Mouse (Mus musculus) CH12.LX (cell line): ENCODE data around the gene Tbc1d19. TPM values are rescaled to one million over a fixed set of nuclear protein-coding genes. Genes with fewer than 3 reads are reported as not detected.

Experiments
- DNase-seq: peaks from one replicate; pipeline ENCODE4 v3.0.0-alpha.2; 2013; ENCODE audit errors: extremely low read depth
- H3K27ac ChIP-seq: 2 replicates; pipeline ENCODE4 v1.5.1; 2012; ENCODE audit warnings: low read depth, mild to moderate bottlenecking, control low read depth, moderate library complexity; ENCODE audit not compliant: insufficient read depth
- H3K27me3 ChIP-seq: replicated peaks from 2 replicates; pipeline ENCODE3; 2012; ENCODE audit warnings: inconsistent platforms
- H3K36me3 ChIP-seq, 2 experiments: replicated peaks in 1 of 2; 2 replicates each; pipeline versions ENCODE3 to v1.6.1; 2012; ENCODE audit warnings: inconsistent platforms in 1 of 2, low read length in 1 of 2, mild to moderate bottlenecking in 1 of 2, mixed read lengths in 1 of 2, moderate library complexity in 1 of 2; ENCODE audit not compliant: control insufficient read depth in 1 of 2, insufficient read depth in 1 of 2
- H3K4me1 ChIP-seq, 2 experiments: 2 replicates each; pipeline ENCODE4 v1.6.1; 2012; ENCODE audit warnings: inconsistent platforms in 1 of 2, moderate library complexity in 1 of 2; ENCODE audit not compliant: insufficient read depth in 2 of 2, control insufficient read depth in 1 of 2
- H3K4me2 ChIP-seq: 2 replicates; pipeline ENCODE4 v1.6.1; 2012; ENCODE audit warnings: low read depth, mild to moderate bottlenecking, control low read depth; ENCODE audit not compliant: poor library complexity, insufficient read depth, severe bottlenecking
- H3K4me3 ChIP-seq, 3 experiments: fragments of 150-350 bp in 1 of 3; sonication (generic) in 1 of 3; replicated peaks in 1 of 3; 2 replicates each; pipeline versions ENCODE3 to v1.5.1; 2011 to 2012; ENCODE audit warnings: low read depth in 2 of 3, low read length in 2 of 3, mild to moderate bottlenecking in 2 of 3, moderate library complexity in 2 of 3, control low read depth in 1 of 3, improper control_type of control experiment in 1 of 3, inconsistent platforms in 1 of 3, mixed read lengths in 1 of 3; ENCODE audit not compliant: poor library complexity in 1 of 3
- H3K79me2 ChIP-seq: replicated peaks from 2 replicates; pipeline ENCODE4 v1.6.1; 2012; ENCODE audit warnings: mild to moderate bottlenecking, moderate library complexity; ENCODE audit not compliant: control insufficient read depth, poor library complexity, insufficient read depth, severe bottlenecking; ENCODE audit errors: extremely low read depth
- H3K9ac ChIP-seq: 2 replicates; pipeline ENCODE4 v1.6.1; 2012; ENCODE audit warnings: low read depth, mild to moderate bottlenecking, control low read depth, moderate library complexity; ENCODE audit not compliant: insufficient read depth
- H3K9me3 ChIP-seq: replicated peaks from 2 replicates; pipeline ENCODE3; 2012; ENCODE audit warnings: low read length, inconsistent platforms, mixed read lengths
- CHD1 ChIP-seq: IDR thresholded peaks from 2 replicates; pipeline ENCODE4 v1.6.1; 2012; ENCODE audit warnings: low read depth, low read length, improper control_type of control experiment, inconsistent platforms
- JUN ChIP-seq: IDR thresholded peaks from 2 replicates; pipeline ENCODE4 v1.6.1; 2011; ENCODE audit warnings: low read depth, mild to moderate bottlenecking, low read length, improper control_type of control experiment, moderate library complexity; ENCODE audit not compliant: insufficient read depth
- JUND ChIP-seq: conservative IDR thresholded peaks from 2 replicates; pipeline ENCODE4 v1.6.1; 2011; ENCODE audit warnings: low read depth, low read length, improper control_type of control experiment
- MAZ ChIP-seq: IDR thresholded peaks from 2 replicates; pipeline ENCODE4 v1.6.1; 2012; ENCODE audit warnings: low read depth, mild to moderate bottlenecking, inconsistent platforms, low read length, improper control_type of control experiment, moderate library complexity
- MEF2A ChIP-seq: IDR thresholded peaks from 2 replicates; pipeline ENCODE4 v1.6.1; 2014; ENCODE audit warnings: low read depth, mild to moderate bottlenecking, inconsistent platforms, low read length, improper control_type of control experiment, borderline replicate concordance
- MYC ChIP-seq: IDR thresholded peaks from 2 replicates; pipeline ENCODE4 v1.6.1; 2011; ENCODE audit warnings: low read depth, mild to moderate bottlenecking, improper control_type of control experiment, low read length
- POLR2A ChIP-seq: IDR thresholded peaks from 2 replicates; pipeline ENCODE4 v1.6.1; 2011; ENCODE audit warnings: low read depth, mild to moderate bottlenecking, improper control_type of control experiment, low read length
- POLR2AphosphoS2 ChIP-seq: IDR thresholded peaks from 2 replicates; pipeline ENCODE4 v1.6.1; 2011; ENCODE audit warnings: low read depth, low read length, improper control_type of control experiment
- RAD21 ChIP-seq: IDR thresholded peaks from 2 replicates; pipeline ENCODE4 v1.6.1; 2011; ENCODE audit warnings: low read depth, mild to moderate bottlenecking, low read length, improper control_type of control experiment, moderate library complexity
- RCOR1 ChIP-seq: conservative IDR thresholded peaks from 2 replicates; pipeline ENCODE4 v1.6.1; 2012; ENCODE audit warnings: low read depth, mild to moderate bottlenecking, inconsistent platforms, low read length, improper control_type of control experiment
- SIN3A ChIP-seq: IDR thresholded peaks from 2 replicates; pipeline ENCODE4 v1.6.1; 2012; ENCODE audit warnings: low read length, improper control_type of control experiment, inconsistent platforms
- TBP ChIP-seq: conservative IDR thresholded peaks from 2 replicates; pipeline ENCODE4 v1.6.1; 2011; ENCODE audit warnings: low read depth, low read length, improper control_type of control experiment
- TCF12 ChIP-seq: IDR thresholded peaks from 2 replicates; pipeline ENCODE4 v1.6.1; 2014; ENCODE audit warnings: low read depth, mild to moderate bottlenecking, inconsistent platforms, low read length, improper control_type of control experiment
- UBTF ChIP-seq: IDR thresholded peaks from 2 replicates; pipeline ENCODE4 v1.6.1; 2012; ENCODE audit warnings: low read depth, mild to moderate bottlenecking, inconsistent platforms, low read length, improper control_type of control experiment, moderate library complexity
- USF1 ChIP-seq: IDR thresholded peaks from 2 replicates; pipeline ENCODE4 v1.6.1; 2014; ENCODE audit warnings: low read depth, mild to moderate bottlenecking, inconsistent platforms, low read length, improper control_type of control experiment
- ZC3H11A ChIP-seq: IDR thresholded peaks from 2 replicates; pipeline ENCODE4 v1.6.1; 2012; ENCODE audit warnings: low read depth, mild to moderate bottlenecking, inconsistent platforms, low read length, improper control_type of control experiment
- ZKSCAN1 ChIP-seq: IDR thresholded peaks from 2 replicates; pipeline ENCODE4 v1.6.1; 2012; ENCODE audit warnings: low read depth, inconsistent platforms, low read length, improper control_type of control experiment, borderline replicate concordance
- dilution Hi-C: fragments of 300-500 bp; cut with MboI; formaldehyde crosslinking; loops from 2 replicates; pipeline ENCODE4 v1.14.3; 2020; ENCODE audit warnings: low sequenced_read_pairs; ENCODE audit not compliant: extremely low pct_unique_long_range_greater_than_20kb, extremely low pct_ligation_motif_present
- in situ Hi-C: fragments of 300-500 bp; cut with MboI; formaldehyde crosslinking; loops from 3 replicates; pipeline ENCODE4 v1.14.3; 2019; ENCODE audit warnings: low sequenced_read_pairs, low pct_ligation_motif_present, low pct_unique_long_range_greater_than_20kb, mixed read lengths
- polyA plus RNA-seq: library from polyadenylated mRNA; unstranded; fragments of >175 nt; gene quantifications from 2 replicates; pipeline ENCODE4 v1.2.1, GENCODE M21; 2012; ENCODE audit warnings: low read depth; ENCODE audit not compliant: insufficient read length
- total RNA-seq, 2 experiments: library from RNA; depleted of rRNA; stranded (reverse); fragments of 300-350 nt in 1 of 2; fragments of >200 nt in 1 of 2; gene quantifications; 2 replicates each; pipeline ENCODE4 v1.2.3; 2012 to 2014

Tbc1d19 gene
- total and polyA plus RNA-seq, 3 experiments, result 7.6 to 15.2 (median 14.8) TPM

GRCm38 (mm10) chr5:53937187-53937586 is 127.8 kb downstream of the Tbc1d19 start:
- Histone ChIP-seq H3K27ac (no peak overlapping the region), H3K4me2 (no peak overlapping the region), H3K36me3 (no peaks in the 10 kb centered on the region), H3K27me3 (no peaks in the 10 kb centered on the region), H3K9me3 (no peaks in the 10 kb centered on the region), H3K4me1 (no peaks in the 10 kb centered on the region), H3K79me2 (no peaks in the 10 kb centered on the region), H3K4me3 (no peak overlapping the region), H3K9ac (no peak overlapping the region)
- in situ Hi-C loops (no loop called here), dilution Hi-C loops (no loop called here)
- no peak for TF ChIP-seq RAD21
- no peak for TF ChIP-seq POLR2AphosphoS2
- no peak for TF ChIP-seq MEF2A
- TF ChIP-seq RCOR1, result no peak
- TF ChIP-seq MAZ, result no peak
- TF ChIP-seq CHD1, result no peak
- TF ChIP-seq USF1, result no peak
- TF ChIP-seq UBTF, result no peak
- no peak for TF ChIP-seq ZKSCAN1
- no peak for DNase-seq

DNA sequence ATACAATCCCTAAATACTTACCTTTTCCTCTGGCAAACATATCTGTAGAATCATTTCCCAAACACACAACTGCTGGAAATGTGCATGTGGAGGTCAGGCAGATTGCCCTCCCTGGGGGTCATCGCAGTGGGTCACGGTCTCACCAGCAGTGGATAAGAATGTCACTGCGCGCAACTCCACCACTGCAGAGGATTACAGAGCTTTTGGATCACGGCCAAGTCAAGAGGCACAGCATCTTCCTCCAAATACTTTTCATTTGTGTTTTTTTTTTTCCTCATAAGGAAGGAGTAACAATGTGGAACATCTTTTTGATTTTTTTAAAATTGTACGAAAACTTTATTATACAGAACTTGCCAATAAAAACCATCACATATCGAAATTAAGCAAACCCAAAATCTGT is 129.6 kb downstream of the Tbc1d19 start:
- in situ Hi-C loops, result no loop called here

DNA sequence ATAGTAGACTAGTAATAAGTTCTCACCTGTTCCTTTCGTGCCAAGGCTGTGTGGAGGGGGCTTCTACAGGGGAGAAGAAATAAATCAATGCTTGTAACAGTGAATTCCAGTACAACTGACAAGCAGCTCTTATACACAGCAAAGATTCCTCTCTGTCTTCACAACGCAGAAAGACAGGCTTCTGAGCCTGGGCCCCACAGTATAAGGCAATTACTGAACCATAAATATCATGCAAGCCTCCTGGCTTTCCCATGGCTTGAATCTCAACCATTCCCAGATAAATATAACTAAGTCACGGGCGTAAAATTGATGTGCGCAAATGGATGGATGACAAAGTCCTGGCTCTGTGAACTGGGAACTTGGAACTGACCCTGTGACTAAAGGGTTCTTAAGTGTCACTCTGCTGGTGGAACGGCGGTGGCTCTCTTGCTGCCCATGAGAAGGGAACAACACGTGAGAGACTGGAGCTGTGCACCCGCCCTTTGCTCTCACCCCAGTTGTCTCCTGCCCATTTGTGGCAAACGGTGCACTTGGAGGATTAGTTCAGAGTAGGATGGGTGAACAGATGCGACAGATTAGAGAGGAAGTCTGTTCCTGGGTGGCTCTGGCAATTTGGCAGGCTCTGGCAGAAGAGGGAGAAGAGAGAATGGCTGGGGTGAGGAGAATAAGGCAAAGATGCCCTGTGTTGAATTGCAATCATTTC is 132.1 kb downstream of the Tbc1d19 start:
- TF ChIP-seq SIN3A (no peak), CHD1 (no peak), JUN (no peak), MYC (no peak), TBP (no peak), ZC3H11A (no peak), JUND (no peak), USF1 (no peak), RCOR1 (no peak), MEF2A (no peak), ZKSCAN1 (no peak), POLR2A (no peak), TCF12 (no peak)
- Histone ChIP-seq H3K9ac (no peak overlapping the region), H3K79me2 (no peaks in the 10 kb centered on the region), H3K27me3 (no peaks in the 10 kb centered on the region), H3K4me2 (no peak overlapping the region), H3K4me3 (no peak overlapping the region), H3K36me3 (no peaks in the 10 kb centered on the region), H3K9me3 (no peaks in the 10 kb centered on the region), H3K27ac (no peak overlapping the region), H3K4me1 (no peaks in the 10 kb centered on the region; a peak in 1 of 4 replicates)
- DNase-seq, result no peak
- dilution Hi-C loops, result no loop called here
- in situ Hi-C loops, result no loop called here

More for the DNA sequence above, 129.6 kb downstream of the Tbc1d19 start:
- Histone ChIP-seq H3K27ac (no peak overlapping the region), H3K9me3 (no peaks in the 10 kb centered on the region), H3K79me2 (no peaks in the 10 kb centered on the region), H3K4me2 (no peak overlapping the region), H3K27me3 (no peaks in the 10 kb centered on the region), H3K4me1 (no peaks in the 10 kb centered on the region), H3K9ac (no peak overlapping the region), H3K36me3 (no peaks in the 10 kb centered on the region), H3K4me3 (no peak overlapping the region)
- TF ChIP-seq ZC3H11A (no peak), JUN (no peak), POLR2A (no peak), RAD21 (no peak)
- dilution Hi-C loops, result no loop called here
- DNase-seq, result no peak
